Mouse (Mus musculus): ENCODE data around the gene Pcyt2. TPM values are rescaled to one million over a fixed set of nuclear protein-coding genes. Genes with fewer than 3 reads are reported as not detected.

Pcyt2 gene
- total and polyA plus RNA-seq, 3 experiments, result 86.7 to 87.3 TPM; not detected in 1

DNA sequence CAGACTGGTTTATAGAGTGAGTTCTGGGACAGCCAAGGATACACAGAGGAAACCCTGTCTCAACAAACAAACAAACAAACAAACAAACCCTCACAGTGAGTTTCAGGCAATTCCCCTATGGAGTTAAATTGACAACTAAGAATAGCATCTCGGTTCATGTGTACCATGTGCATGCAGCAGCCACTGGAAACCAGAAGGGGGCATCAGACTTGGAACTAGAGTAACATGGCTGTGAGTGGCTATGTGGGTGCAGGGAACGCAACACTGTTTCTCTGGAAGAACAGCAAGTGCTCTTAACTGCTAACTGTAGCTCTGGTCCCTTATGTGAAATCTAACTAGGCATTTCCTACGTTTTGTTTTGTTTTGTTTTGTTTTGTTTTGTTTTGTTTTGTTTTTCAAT lies 34.1 kb upstream of the Pcyt2 start (continued):
- TF ChIP-seq MEF2A (IDR thresholded peaks at IDR 0.05; ENCODE audit: extremely low read depth, insufficient replicate concordance, low read depth, low read length, poor library complexity, severe bottlenecking) (no peak), RCOR1 (IDR thresholded peaks at IDR 0.05; ENCODE audit: low read depth, low read length) (no peak), RAD21 (IDR thresholded peaks at IDR 0.05; ENCODE audit: low read depth, low read length) (peak; percentile 32), E2F4 (IDR thresholded peaks at IDR 0.05; ENCODE audit: borderline replicate concordance, low read depth, low read length) (no peak), MAX (IDR thresholded peaks at IDR 0.05; ENCODE audit: low read length) (no peak), MYC (IDR thresholded peaks at IDR 0.05; ENCODE audit: low read depth, low read length) (peak; percentile 70)

DNA sequence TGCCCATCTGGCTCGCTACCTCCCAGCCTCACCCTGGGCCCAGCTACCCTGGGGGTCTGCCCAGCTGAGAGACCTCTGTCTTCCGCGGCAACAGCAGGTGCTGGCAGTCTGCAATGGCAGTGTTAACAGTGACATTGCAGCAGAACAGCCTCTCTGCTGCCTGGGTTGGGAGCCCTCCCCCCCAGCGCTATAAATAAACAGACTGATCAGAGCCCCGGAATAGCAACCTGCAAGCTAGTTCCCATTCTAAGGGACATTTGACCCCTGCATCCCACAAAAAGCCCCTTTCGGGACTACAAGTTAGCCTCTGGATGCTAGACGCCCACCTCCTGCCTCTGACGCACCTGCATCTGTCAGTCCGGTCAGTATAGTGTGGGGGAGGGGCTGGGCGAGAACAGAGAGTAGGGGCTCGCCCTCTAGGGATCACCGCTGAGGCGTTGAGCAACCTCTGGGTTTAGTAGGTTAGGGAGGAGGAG lies 30.3 kb upstream of the Pcyt2 start, which contains the start of gene Myadml2:
Myadml2 (minus strand) TSS at position 158 of the 476 bp plus-strand sequence.
- Histone ChIP-seq H3K9ac (ENCODE audit: control insufficient read depth, low read depth, low read length, poor library complexity, severe bottlenecking) (no peak within 1 kb of the TSS), H3K27me3 (ENCODE audit: control insufficient read depth in 1 of 2, insufficient read depth in 2 of 2, low read length in 2 of 2) (no peaks in the 10 kb centered on the region; a peak in 1 of 4 replicates), H3K79me2 (ENCODE audit: control insufficient read depth, insufficient read depth, low read length, poor library complexity) (no peaks in the 10 kb centered on the region), H3K27ac (ENCODE audit: control insufficient read depth, low read depth, low read length) (no peak within 1 kb of the TSS), H3K4me1 (ENCODE audit: control insufficient read depth in 1 of 2, insufficient read depth in 2 of 2, low read length in 2 of 2) (peaks cover 4 to 7% of the 10 kb centered on the region in 2 experiments; a peak in 3 of 4 replicates), H3K36me3 (ENCODE audit: control insufficient read depth in 1 of 2, insufficient read depth in 2 of 2, low read length in 2 of 2) (peaks cover 0 to 5% of the 10 kb centered on the region in 2 experiments; a peak in 2 of 4 replicates), H3K4me3 (ENCODE audit: control insufficient read depth in 1 of 2, insufficient read depth in 1 of 2, low read depth in 2 of 2, low read length in 2 of 2) (no peak within 1 kb of the TSS), H3K9me3 (replicated peaks; ENCODE audit: insufficient read depth, low read length) (no peaks in the 10 kb centered on the region)
- TF ChIP-seq E2F4 (IDR thresholded peaks at IDR 0.05; ENCODE audit: borderline replicate concordance, low read depth, low read length), result no peak
- TF ChIP-seq POLR2AphosphoS2 (IDR thresholded peaks at IDR 0.05; ENCODE audit: low read length), result no peak
- TF ChIP-seq USF2 (IDR thresholded peaks at IDR 0.05; ENCODE audit: borderline replicate concordance in 1 of 2, insufficient read depth in 1 of 2, low read depth in 1 of 2, low read length in 2 of 2), result no peak
- no peak for TF ChIP-seq MEF2A (IDR thresholded peaks at IDR 0.05; ENCODE audit: extremely low read depth, insufficient replicate concordance, low read depth, low read length, poor library complexity, severe bottlenecking)
- no peak for TF ChIP-seq JUND (IDR thresholded peaks at IDR 0.05; ENCODE audit: low read depth, low read length)
- no peak for TF ChIP-seq ZNF384 (IDR thresholded peaks at IDR 0.05; ENCODE audit: low read depth, low read length)
- no peak for TF ChIP-seq UBTF (IDR thresholded peaks at IDR 0.05; ENCODE audit: borderline replicate concordance, insufficient read depth, low read depth, low read length)
- TF ChIP-seq MAX (IDR thresholded peaks at IDR 0.05; ENCODE audit: low read length), result no peak
- no peak for TF ChIP-seq USF1 (IDR thresholded peaks at IDR 0.05; ENCODE audit: low read depth, low read length)
- TF ChIP-seq CHD2 (IDR thresholded peaks at IDR 0.05; ENCODE audit: low read length), result no peak
- TF ChIP-seq MYC (IDR thresholded peaks at IDR 0.05; ENCODE audit: low read depth, low read length), result no peak
- no peak for TF ChIP-seq BHLHE40 (IDR thresholded peaks at IDR 0.05; ENCODE audit: borderline replicate concordance, low read depth, low read length)
- TF ChIP-seq KAT2A (conservative IDR thresholded peaks at IDR 0.05; ENCODE audit: low read depth, low read length), result no peak
- no peak for TF ChIP-seq ZMIZ1 (IDR thresholded peaks at IDR 0.05; ENCODE audit: low read depth, low read length)
- no peak for TF ChIP-seq TCF12 (IDR thresholded peaks at IDR 0.05; ENCODE audit: low read depth, low read length)
- no peak for TF ChIP-seq ETS1 (IDR thresholded peaks at IDR 0.05; ENCODE audit: low read depth, low read length)
- TF ChIP-seq ELF1 (IDR thresholded peaks at IDR 0.05; ENCODE audit: low read depth, low read length), result no peak
- no peak for TF ChIP-seq SIN3A (IDR thresholded peaks at IDR 0.05; ENCODE audit: low read length)
- no peak for DNase-seq (ENCODE audit: low read depth, low spot score)

Measured in MEL (cell line).